Mouse (Mus musculus): Measurements from ENCODE around the gene Kntc1.

Gene Kntc1

DNA sequence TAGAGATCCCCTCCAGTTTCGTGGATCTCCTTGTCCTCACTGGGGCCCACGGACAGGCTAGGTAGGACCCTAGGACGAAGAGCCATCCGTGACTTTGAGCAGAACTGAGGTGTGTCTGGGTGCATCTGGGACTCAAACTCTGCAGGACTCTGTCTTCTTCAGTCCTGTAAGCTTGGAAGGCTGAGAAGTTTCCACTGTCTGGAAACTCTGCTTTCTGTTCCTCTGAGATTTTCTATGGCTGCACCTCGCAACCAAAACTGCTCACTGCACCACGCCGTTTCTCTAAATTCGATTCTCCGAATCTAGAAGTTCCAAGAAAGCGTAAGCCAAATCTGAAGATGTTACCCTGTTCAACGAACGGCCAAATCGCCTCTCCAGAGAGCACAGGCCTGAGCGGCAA, 114.4 kb downstream of the Kntc1 start:
- no peak for DNase-seq (ENCODE audit: extremely low read depth, insufficient read length, low spot score)

DNA sequence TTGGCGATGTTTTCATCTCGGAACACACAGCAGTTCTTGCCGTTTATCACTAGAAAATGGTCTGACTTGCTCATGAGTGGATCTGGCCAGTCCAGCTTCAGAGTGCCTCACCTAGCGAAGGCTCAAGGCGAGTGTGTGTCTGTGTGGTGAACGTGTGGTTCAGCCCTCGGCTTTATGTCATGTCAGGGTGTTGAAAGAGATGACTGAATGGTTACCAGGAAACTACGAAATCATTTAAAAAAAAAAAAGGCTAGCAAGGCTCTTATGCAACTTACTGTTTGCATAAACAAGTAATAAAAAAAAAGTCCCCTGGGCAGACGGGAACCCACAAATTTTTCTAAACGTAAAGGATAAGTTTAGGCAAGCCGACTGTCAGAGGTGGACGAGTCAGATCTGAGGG, 115.8 kb downstream of the Kntc1 start, which contains the start of gene Hcar2:
Gene Hcar2 (minus strand): TSS at position 135 of the 400 bp plus-strand sequence.
- DNase-seq (ENCODE audit: extremely low read depth, insufficient read length, low spot score) = no peak

DNA sequence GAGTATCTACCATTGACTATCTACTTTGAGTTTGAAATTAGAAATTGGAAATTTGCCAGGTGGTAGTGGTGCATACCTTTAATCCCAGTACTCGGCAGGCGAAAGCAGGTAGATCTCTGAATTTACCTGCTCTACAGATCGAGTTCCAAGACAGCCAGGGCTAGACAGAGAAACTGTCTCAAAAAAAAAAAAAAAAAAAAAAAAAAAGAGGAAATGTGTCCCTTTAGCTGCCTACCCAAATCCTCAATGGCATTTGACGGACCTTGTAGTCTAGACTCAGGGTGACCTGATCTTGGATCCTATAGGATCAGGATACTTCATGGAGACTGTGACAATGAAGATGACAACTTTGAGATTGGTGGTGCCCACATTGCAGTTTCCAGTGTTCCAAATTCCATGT, 116.9 kb downstream of the Kntc1 start:
- DNase-seq (ENCODE audit: extremely low read depth, insufficient read length, low spot score) = no peak

DNA sequence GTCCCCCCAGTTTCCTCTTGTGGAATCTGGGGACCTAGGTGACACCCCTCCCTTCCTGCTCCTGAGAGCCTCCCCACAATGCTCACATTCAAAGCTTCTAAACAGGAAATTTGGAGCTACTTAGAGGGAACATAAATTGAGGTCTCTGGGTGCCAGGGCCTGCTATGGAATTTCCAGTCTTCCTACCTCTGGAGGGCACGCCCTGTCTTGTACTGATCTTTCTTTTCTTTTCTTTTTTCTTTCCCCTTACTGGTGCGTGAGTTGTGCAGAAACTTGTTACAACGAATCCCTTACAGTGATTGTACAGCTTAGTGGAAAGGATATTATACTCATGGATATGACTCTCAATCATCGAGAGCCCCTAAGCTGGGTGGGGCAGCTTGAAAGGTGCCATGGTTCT, 120.1 kb downstream of the Kntc1 start:
- DNase-seq (ENCODE audit: extremely low read depth, insufficient read length, low spot score) = no peak
